Mouse (Mus musculus) C2C12 (cell line): ENCODE results near the gene A430078G23Rik. TPM values are rescaled to one million over a fixed set of nuclear protein-coding genes. Genes with fewer than 3 reads are reported as not detected.

Experiments
- H3K27me3 ChIP-seq: one replicate; pipeline ENCODE4 v1.6.1; 2011; ENCODE audit not compliant: control insufficient read depth, insufficient read depth, insufficient read length
- H3K36me3 ChIP-seq: one replicate; pipeline ENCODE4 v1.6.1; 2011; ENCODE audit not compliant: control insufficient read depth, insufficient read depth
- H3K4me3 ChIP-seq: one replicate; pipeline ENCODE4 v1.5.1; 2011; ENCODE audit warnings: mild to moderate bottlenecking, control low read depth; ENCODE audit not compliant: poor library complexity, insufficient read depth, severe bottlenecking
- H3K79me2 ChIP-seq: one replicate; pipeline ENCODE4 v1.6.1; 2011; ENCODE audit not compliant: control insufficient read depth, insufficient read depth
- H3K79me3 ChIP-seq: one replicate; pipeline ENCODE4 v1.6.1; 2011; ENCODE audit warnings: low read depth, control low read depth
- H3ac ChIP-seq: one replicate; pipeline ENCODE3; 2011; ENCODE audit warnings: low read depth; ENCODE audit not compliant: control insufficient read depth, insufficient read length
- CEBPB ChIP-seq: IDR thresholded peaks from one replicate; pipeline ENCODE4 v1.6.1; 2011; ENCODE audit warnings: low read depth, mild to moderate bottlenecking, control low read depth, moderate library complexity
- CTCF ChIP-seq: IDR thresholded peaks from one replicate; pipeline ENCODE4 v1.5.1; 2011; ENCODE audit not compliant: control insufficient read depth, insufficient read depth, insufficient read length
- FOSL1 ChIP-seq: IDR thresholded peaks from one replicate; pipeline ENCODE4 v1.8.0; 2011; ENCODE audit warnings: mild to moderate bottlenecking, low read length; ENCODE audit not compliant: poor library complexity, insufficient read depth, severe bottlenecking
- MAX ChIP-seq: IDR thresholded peaks from one replicate; pipeline ENCODE4 v1.6.1; 2011; ENCODE audit warnings: mild to moderate bottlenecking, control low read depth
- MYOD1 ChIP-seq: IDR thresholded peaks from one replicate; pipeline ENCODE4 v1.6.1; 2011; ENCODE audit warnings: low read depth; ENCODE audit not compliant: control insufficient read depth, insufficient read length
- MYOG ChIP-seq: IDR thresholded peaks from one replicate; pipeline ENCODE4 v1.6.1; 2011; ENCODE audit not compliant: control insufficient read depth, insufficient read length; ENCODE audit errors: extremely low read depth
- USF1 ChIP-seq: IDR thresholded peaks from one replicate; pipeline ENCODE4 v1.6.1; 2011; ENCODE audit warnings: low read depth, mild to moderate bottlenecking, control low read depth, moderate library complexity
- polyA plus RNA-seq: library from polyadenylated mRNA; unstranded; fragments of >200 nt; fragmentation: generic; extraction: Trizol; gene quantifications from one replicate; pipeline ENCODE4 v1.2.1, GENCODE M21; 2012; ENCODE audit warnings: missing spikeins

The A430078G23Rik gene
- polyA plus RNA-seq, 1 experiment, result not detected

DNA sequence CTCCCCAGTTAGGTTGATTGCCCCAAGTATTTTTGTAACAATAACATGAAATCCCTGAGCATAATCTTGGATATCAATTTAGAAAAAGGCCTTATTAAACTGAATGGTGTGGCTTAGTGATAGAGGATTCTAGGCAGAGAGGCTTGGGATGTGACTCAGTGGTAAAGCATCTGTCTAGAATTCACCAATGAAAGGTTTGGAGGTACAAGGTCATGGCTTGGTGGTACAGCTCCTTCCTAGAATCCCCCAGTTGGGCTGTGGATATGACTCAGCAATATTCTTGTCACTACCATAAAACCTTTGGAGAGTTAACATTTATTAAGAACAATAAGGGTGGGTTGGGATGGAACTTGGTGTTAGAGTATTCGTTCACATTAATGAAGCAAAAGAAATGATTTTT, 59.6 kb downstream of the A430078G23Rik start:
- peaks cover 85% of the 10 kb centered on the region for H3K79me2 ChIP-seq
- no peaks in the 10 kb centered on the region for H3K27me3 ChIP-seq
- H3ac ChIP-seq, result no peak overlapping the region
- TF ChIP-seq FOSL1 (peak; percentile 51), MAX (no peak), MYOD1 (peak; percentile 6), USF1 (no peak), CEBPB (no peak)
- H3K4me3 ChIP-seq, result no peak overlapping the region
- H3K79me3 ChIP-seq, result peaks cover 40% of the 10 kb centered on the region
- no peaks in the 10 kb centered on the region for H3K36me3 ChIP-seq

DNA sequence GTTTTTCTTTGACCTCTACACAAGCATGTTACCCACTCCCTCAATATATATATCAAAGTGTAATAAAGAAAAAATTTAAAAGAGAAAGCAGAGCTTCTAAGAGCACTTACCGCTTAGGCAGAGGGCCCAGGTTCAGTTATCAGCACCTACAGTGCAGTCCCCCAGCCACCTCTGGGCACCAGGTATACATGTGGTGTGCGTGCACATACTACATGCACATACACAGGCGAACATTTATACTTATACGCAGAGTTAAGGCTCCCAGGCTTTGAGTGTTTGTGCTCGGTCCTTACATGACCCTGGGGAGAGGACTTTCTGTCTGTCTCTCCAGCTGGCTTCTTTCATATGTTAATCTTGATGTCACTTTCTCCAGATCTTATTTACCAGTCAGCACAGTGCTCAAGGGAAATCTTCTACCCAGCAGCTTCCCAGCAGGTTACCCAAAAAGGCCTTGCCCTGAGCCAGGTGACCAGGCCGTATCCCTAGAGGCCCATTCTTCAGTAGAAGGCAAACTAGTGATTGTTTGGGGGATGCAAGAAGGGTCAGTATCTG, 61.5 kb downstream of the A430078G23Rik start:
- no peak overlapping the region for H3K4me3 ChIP-seq
- no peaks in the 10 kb centered on the region for H3K36me3 ChIP-seq
- TF ChIP-seq MYOG (no peak), MYOD1 (no peak), CEBPB (no peak), FOSL1 (no peak), USF1 (no peak), MAX (no peak), CTCF (no peak)
- H3K79me3 ChIP-seq, result peaks cover 45% of the 10 kb centered on the region
- no peak overlapping the region for H3ac ChIP-seq
- no peaks in the 10 kb centered on the region for H3K27me3 ChIP-seq
- H3K79me2 ChIP-seq, result peaks cover 88% of the 10 kb centered on the region

DNA sequence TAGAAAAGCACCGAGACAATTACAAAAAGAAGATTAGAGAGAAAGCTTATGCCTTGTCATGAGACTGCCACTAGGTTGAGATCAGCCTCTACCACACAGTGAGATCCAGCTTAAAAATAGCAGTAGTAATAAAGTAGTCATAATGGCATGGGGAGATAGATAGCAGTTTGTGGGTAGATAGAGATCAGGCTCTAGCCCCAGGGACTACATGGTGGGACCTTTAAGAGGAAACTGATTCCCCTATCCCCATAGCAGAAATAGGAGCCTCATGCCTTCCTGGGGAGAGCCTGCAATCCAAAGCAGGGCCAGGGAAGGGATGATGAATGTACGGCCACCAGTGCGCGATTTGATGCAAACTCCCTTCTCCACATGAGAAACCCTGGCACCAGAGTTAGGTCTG, 62.0 kb downstream of the A430078G23Rik start:
- Histone ChIP-seq H3ac (no peak overlapping the region), H3K36me3 (peaks cover 3% of the 10 kb centered on the region), H3K79me2 (peaks cover 88% of the 10 kb centered on the region), H3K79me3 (peaks cover 49% of the 10 kb centered on the region), H3K27me3 (no peaks in the 10 kb centered on the region), H3K4me3 (no peak overlapping the region)
- TF ChIP-seq CTCF (no peak), FOSL1 (no peak), MAX (no peak)

DNA sequence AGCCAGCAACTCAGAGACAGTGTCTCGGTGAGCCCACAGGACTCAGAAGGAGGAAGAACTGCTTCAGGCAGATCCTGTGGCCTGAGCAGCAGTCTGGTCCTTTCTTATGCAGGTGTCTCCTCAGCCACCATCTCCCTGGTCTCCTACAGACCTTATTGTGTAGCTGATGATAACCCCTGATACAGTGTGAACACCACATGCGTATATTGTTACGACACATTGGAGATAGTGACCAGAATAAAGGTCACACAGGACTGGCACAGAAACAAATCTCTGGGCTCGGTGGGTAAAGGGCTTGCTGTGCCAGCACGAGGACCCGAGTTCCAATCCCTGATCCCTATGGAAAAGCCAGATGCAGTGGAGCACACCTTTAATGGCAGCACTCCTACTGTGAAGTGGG, 62.4 kb downstream of the A430078G23Rik start:
- Histone ChIP-seq H3K79me3 (peaks cover 50% of the 10 kb centered on the region), H3K79me2 (peaks cover 88% of the 10 kb centered on the region), H3K4me3 (no peak overlapping the region), H3ac (no peak overlapping the region), H3K36me3 (peaks cover 7% of the 10 kb centered on the region), H3K27me3 (no peaks in the 10 kb centered on the region)
- TF ChIP-seq MYOG (no peak), MYOD1 (no peak), USF1 (no peak), FOSL1 (no peak), MAX (no peak), CEBPB (no peak), CTCF (no peak)

DNA sequence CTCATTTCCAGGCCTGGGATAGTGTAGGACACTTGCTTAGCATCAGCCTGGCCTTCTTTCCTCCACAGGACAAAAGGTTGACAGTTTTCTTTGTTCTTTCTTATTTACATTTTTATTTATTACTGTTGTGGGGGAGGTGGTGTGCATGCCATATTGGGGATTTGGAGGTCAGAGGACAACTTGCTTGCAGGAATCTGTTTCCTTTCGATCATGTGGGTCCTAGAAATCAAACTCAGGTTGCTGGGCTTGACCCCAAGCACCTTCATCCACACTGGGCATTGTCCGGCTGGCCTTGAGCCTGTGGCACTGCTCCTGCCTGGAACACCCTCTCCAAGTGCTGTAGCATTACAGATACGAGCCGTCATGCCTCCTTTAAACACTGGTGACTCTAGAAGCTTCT, 63.6 kb downstream of the A430078G23Rik start:
- Histone ChIP-seq H3ac (no peak overlapping the region), H3K27me3 (no peaks in the 10 kb centered on the region), H3K79me2 (peaks cover 90% of the 10 kb centered on the region), H3K4me3 (no peak overlapping the region), H3K36me3 (peaks cover 11% of the 10 kb centered on the region), H3K79me3 (peaks cover 59% of the 10 kb centered on the region)
- no peak for TF ChIP-seq CEBPB
- no peak for TF ChIP-seq MYOG

DNA sequence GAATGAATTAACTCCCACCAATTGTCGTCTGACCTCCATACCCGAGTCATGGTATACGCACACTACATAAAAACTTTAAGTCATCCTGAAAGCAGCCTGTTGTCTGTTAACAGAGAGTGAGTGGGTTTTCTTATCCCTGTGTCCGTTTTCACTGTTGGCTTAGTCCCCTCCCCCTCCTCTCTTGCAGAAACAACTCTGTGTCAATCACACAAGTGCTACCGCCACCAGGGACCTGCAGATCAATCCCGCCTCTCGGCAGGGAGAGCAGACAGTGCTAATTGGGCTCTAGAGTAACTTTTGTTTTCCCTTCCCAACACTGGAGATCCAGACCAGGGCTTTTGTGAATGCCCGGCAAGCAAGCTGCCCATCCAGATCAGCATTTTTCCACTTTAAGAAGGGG, 64.2 kb downstream of the A430078G23Rik start:
- no peak overlapping the region for H3K4me3 ChIP-seq
- TF ChIP-seq MAX, result no peak
- TF ChIP-seq CEBPB, result no peak
- no peak for TF ChIP-seq FOSL1
- no peak for TF ChIP-seq MYOG
- no peak for TF ChIP-seq MYOD1
- TF ChIP-seq USF1, result no peak
- TF ChIP-seq CTCF, result no peak
- H3K27me3 ChIP-seq, result no peaks in the 10 kb centered on the region
- peaks cover 60% of the 10 kb centered on the region for H3K79me3 ChIP-seq
- H3K36me3 ChIP-seq, result peaks cover 11% of the 10 kb centered on the region
- no peak overlapping the region for H3ac ChIP-seq
- H3K79me2 ChIP-seq, result peaks cover 96% of the 10 kb centered on the region
